Mouse (Mus musculus) thymus, adult 2 months (tissue): ENCODE results near the gene Ryr1. TPM values are rescaled to one million over a fixed set of nuclear protein-coding genes. Genes with fewer than 3 reads are reported as not detected.

Experiments
- DNase-seq: peaks from one replicate; pipeline ENCODE4 v3.0.0; 2021
- H3K27ac ChIP-seq: fragments of 200-500 bp; 2 replicates; pipeline ENCODE4 v1.5.1; 2012; ENCODE audit warnings: low read length, control low read depth; ENCODE audit not compliant: control insufficient read depth, insufficient read depth
- H3K27me3 ChIP-seq: fragments of 200-500 bp; 2 replicates; pipeline ENCODE4 v1.6.1; 2012; ENCODE audit warnings: mild to moderate bottlenecking, low read length, moderate library complexity, mixed read lengths; ENCODE audit not compliant: control insufficient read depth, insufficient read depth
- H3K36me3 ChIP-seq: fragments of 200-500 bp; 2 replicates; pipeline ENCODE4 v1.6.1; 2012; ENCODE audit warnings: mild to moderate bottlenecking, low read length, moderate library complexity; ENCODE audit not compliant: control insufficient read depth, insufficient read depth
- H3K4me1 ChIP-seq: fragments of 200-500 bp; replicated peaks from 2 replicates; pipeline ENCODE4 v1.6.1; 2012; ENCODE audit warnings: low read length; ENCODE audit not compliant: control insufficient read depth, insufficient read depth
- H3K4me3 ChIP-seq: fragments of 200-500 bp; 2 replicates; pipeline ENCODE4 v1.5.1; 2012; ENCODE audit warnings: mild to moderate bottlenecking, low read length, control low read depth, moderate library complexity; ENCODE audit not compliant: control insufficient read depth, insufficient read depth
- CTCF ChIP-seq: fragments of 200-500 bp; IDR thresholded peaks from 2 replicates; pipeline ENCODE4 v1.5.1; 2012; ENCODE audit warnings: mild to moderate bottlenecking, control low read depth, low read length, moderate library complexity, borderline replicate concordance; ENCODE audit not compliant: control insufficient read depth, poor library complexity, insufficient read depth; ENCODE audit errors: extremely low read depth
- POLR2A ChIP-seq: fragments of 200-500 bp; IDR thresholded peaks from 2 replicates; pipeline ENCODE4 v1.6.1; 2012; ENCODE audit warnings: mild to moderate bottlenecking, low read length, control low read depth, moderate library complexity; ENCODE audit not compliant: control insufficient read depth, poor library complexity, insufficient read depth; ENCODE audit errors: extremely low read depth
- WGBS: fragments of 180-500 bp; shearing (Covaris S2); methylation state at CpG from one replicate; pipeline ENCODE4 v1.1.7; 2018; 5-methylcytosine and 5-hydroxymethylcytosine counted together
- polyA plus RNA-seq: library from polyadenylated mRNA; depleted of rRNA; stranded (reverse); fragments of >200 nt; gene quantifications from 2 replicates; pipeline ENCODE4 v1.2.3, GENCODE M21; 2012

Ryr1 gene
- polyA plus RNA-seq, 1 experiment: 0.19 TPM

DNA sequence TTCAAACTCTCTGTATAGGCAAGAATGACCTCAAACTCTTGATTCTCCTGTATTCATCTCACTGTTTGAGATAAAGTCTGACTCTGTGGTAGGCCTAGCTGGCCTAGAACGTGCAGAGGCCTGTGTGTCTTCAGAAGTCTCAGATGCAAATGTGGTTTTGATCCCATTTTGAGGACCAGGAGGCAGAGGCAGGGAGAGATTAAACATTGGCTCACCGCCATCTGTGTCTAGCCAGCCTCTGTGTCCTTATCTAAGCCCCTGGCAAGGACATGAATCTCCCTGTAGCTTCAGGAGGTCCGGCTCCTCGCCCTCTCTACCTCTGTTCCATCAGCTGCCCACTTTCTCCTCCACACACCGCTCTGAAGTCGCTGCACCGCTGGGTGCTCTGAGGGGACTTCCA is 108.5 kb downstream of the Ryr1 start:
- Histone ChIP-seq H3K27ac (no peak overlapping the region), H3K36me3 (no peaks in the 10 kb centered on the region), H3K4me1 (peaks cover 9% of the 10 kb centered on the region; the same call in 1 of the 2 replicates), H3K4me3 (no peak overlapping the region), H3K27me3 (peaks cover 7% of the 10 kb centered on the region)
- TF ChIP-seq CTCF (no peak), POLR2A (no peak)
- DNase-seq: no peak
- 92% methylated on average over 7 of the region's 7 CpGs for WGBS

GRCm38 (mm10) chr7:29014984-29015383 is 110.0 kb downstream of the Ryr1 start:
- TF ChIP-seq POLR2A (no peak), CTCF (no peak)
- 96% methylated on average over 1 of the region's 1 CpGs for WGBS
- no peak overlapping the region for H3K4me3 ChIP-seq

DNA sequence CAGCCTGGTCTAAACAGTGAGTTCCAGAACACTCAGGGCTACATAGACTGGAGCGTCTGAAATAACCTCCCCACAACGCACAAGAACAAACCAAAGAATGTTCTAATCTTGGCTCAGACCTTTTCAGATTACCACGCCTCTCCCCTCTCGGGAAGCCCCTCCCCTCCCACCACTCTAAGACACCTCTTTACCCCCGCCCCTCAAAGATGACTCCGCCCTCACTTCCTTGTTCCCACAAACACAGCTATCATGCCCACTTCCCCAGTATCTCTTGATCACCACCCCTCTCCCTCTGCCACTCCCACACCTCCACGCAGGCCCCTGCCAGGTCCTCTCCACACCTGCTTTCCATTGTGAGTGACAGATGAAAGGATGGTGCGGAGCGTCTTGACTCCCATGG is 116.3 kb downstream of the Ryr1 start:
- Histone ChIP-seq H3K27ac (no peak overlapping the region), H3K4me1 (peaks cover 10% of the 10 kb centered on the region), H3K36me3 (no peaks in the 10 kb centered on the region), H3K4me3 (no peak overlapping the region), H3K27me3 (no peaks in the 10 kb centered on the region)
- peak; percentile 43 for DNase-seq
- no peak for TF ChIP-seq POLR2A
- 32% methylated on average over 9 of the region's 9 CpGs for WGBS

More at GRCm38 (mm10) chr7:29014984-29015383, 110.0 kb downstream of the Ryr1 start:
- Histone ChIP-seq H3K36me3 (no peaks in the 10 kb centered on the region), H3K27ac (no peak overlapping the region), H3K27me3 (peaks cover 4% of the 10 kb centered on the region), H3K4me1 (peaks cover 7% of the 10 kb centered on the region; the same call in 1 of the 2 replicates)
- no peak for DNase-seq

DNA sequence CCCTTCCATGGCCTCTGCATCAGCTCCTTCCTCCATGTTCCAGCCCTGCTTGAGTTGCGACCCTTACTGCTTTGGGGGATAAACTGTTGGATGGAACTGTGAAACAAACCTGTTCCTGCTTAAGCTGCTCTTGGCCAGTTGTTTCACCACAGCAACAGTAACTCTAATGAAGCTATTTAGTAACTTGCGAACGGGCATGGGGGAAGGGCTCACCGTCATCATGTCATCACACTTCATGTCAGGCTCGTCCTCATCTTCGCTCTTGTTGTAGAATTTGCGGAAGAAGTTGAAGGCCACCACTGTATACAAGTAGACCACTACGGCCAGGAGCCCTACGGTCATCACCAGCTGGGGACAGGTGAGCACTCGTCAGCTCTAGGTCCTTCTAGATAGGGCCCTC is 116.8 kb downstream of the Ryr1 start:
- DNase-seq: no peak
- Histone ChIP-seq H3K27ac (no peak overlapping the region), H3K36me3 (peaks cover 4% of the 10 kb centered on the region; the same call in 1 of the 2 replicates), H3K27me3 (no peaks in the 10 kb centered on the region), H3K4me3 (no peak overlapping the region), H3K4me1 (peaks cover 10% of the 10 kb centered on the region)
- 97% methylated on average over 10 of the region's 10 CpGs for WGBS
- no peak for TF ChIP-seq CTCF
- no peak for TF ChIP-seq POLR2A

GRCm38 (mm10) chr7:29007224-29008101 is 117.5 kb downstream of the Ryr1 start:
- H3K27ac ChIP-seq: no peak overlapping the region
- 66% methylated on average over 9 of the region's 9 CpGs for WGBS
- no peak for TF ChIP-seq CTCF
- TF ChIP-seq POLR2A: no peak
- peaks cover 10% of the 10 kb centered on the region for H3K4me1 ChIP-seq
- no peak for DNase-seq
- H3K27me3 ChIP-seq: no peaks in the 10 kb centered on the region
- H3K4me3 ChIP-seq: no peak overlapping the region
- H3K36me3 ChIP-seq: peaks cover 8% of the 10 kb centered on the region; the same call in 1 of the 2 replicates

DNA sequence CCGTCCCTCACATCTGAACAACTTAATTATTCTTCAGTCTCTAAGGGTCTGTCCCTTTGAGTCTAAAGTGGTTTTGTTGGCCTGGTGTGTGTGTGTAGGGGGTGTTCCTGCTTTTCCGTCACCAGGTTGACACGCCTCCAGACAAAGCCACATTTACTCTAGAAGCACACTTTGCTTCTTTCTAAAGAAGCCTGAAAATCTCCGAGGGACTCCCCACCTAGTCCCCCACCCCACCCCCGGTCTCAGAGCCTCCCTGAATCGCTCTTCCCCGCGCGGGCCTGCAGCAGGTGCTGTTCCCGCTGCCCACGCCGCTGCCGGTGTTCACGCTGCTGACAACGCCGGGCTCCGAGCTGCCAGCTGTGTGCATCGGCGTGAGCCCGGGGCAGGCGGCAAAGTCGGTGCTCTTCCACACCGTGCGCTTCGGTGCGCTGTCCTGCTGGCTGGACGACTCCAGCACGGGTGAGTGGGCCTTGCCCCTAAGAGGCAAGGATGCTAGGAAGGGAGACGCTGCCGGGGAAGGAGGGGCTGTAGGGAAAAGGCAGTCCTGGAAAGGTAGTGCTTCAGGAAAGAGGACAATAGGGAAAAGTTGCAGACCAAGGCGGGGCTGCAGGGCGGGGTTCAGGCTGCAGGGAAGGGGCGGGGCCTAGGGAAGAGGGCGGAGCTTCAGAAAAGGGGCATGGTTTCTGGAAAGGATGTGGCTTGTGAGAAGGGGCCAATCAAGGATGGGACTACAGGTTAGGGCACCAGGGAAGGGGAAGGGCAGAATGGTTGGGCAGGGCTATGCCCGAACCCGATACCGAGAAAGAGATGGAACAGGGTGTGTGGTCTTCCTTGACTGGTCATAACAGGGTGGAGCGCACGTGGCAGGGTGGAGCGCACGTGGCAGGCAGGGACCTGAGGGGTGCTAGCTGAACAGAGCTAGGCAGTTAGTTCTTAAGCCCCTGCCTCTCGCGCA is 124.1 kb downstream of the Ryr1 start:
- H3K4me3 ChIP-seq: peak overlapping the region; percentile 42
- H3K27me3 ChIP-seq: no peaks in the 10 kb centered on the region
- peaks cover 17% of the 10 kb centered on the region for H3K4me1 ChIP-seq
- peaks cover 11% of the 10 kb centered on the region for H3K36me3 ChIP-seq
- WGBS: 4% methylated on average over 43 of the region's 43 CpGs
- H3K27ac ChIP-seq: peak overlapping the region; percentile 15; the same call in 1 of the 2 replicates
- no peak for TF ChIP-seq CTCF
- no peak for TF ChIP-seq POLR2A
- DNase-seq: peak; percentile 86
